Mouse (Mus musculus): ENCODE measurements around the gene Junb. TPM values are rescaled to one million over a fixed set of nuclear protein-coding genes. Genes with fewer than 3 reads are reported as not detected.

Gene Junb
- total RNA-seq, 2 experiments from 2014 or later, result 6.7 to 16.1 TPM

- no peak for ATAC-seq (replicated peaks; ENCODE audit: low FRiP score, poor library complexity, severe bottlenecking)
Observed at GRCm38 (mm10) chr8:84945633-84946527, 32.6 kb downstream of the Junb start.

- ATAC-seq (replicated peaks; ENCODE audit: low FRiP score, poor library complexity, severe bottlenecking), result no peak
Observed at GRCm38 (mm10) chr8:84945235-84945632, 33.3 kb downstream of the Junb start.

GRCm38 (mm10) chr8:84944478-84945160, 33.9 kb downstream of the Junb start:
- ATAC-seq (replicated peaks; ENCODE audit: low FRiP score, poor library complexity, severe bottlenecking), result peak; percentile 82

- no peak for ATAC-seq (replicated peaks; ENCODE audit: low FRiP score, poor library complexity, severe bottlenecking)
Observed at GRCm38 (mm10) chr8:84943699-84944098, 34.8 kb downstream of the Junb start.

GRCm38 (mm10) chr8:84937620-84938485, 40.7 kb downstream of the Junb start:
- ATAC-seq (replicated peaks; ENCODE audit: low FRiP score, poor library complexity, severe bottlenecking), result no peak

- peak; percentile 71 for ATAC-seq (replicated peaks; ENCODE audit: low FRiP score, poor library complexity, severe bottlenecking)
Observed at GRCm38 (mm10) chr8:84936962-84937546, 41.5 kb downstream of the Junb start, which contains the start of gene Mast1. TSS of gene Mast1 (minus strand) at chr8:84937359.

GRCm38 (mm10) chr8:84936041-84936961, 42.2 kb downstream of the Junb start:
- ATAC-seq (replicated peaks; ENCODE audit: low FRiP score, poor library complexity, severe bottlenecking), result no peak

GRCm38 (mm10) chr8:84935489-84935888, 43.0 kb downstream of the Junb start:
- no peak for ATAC-seq (replicated peaks; ENCODE audit: low FRiP score, poor library complexity, severe bottlenecking)

GRCm38 (mm10) chr8:84934860-84935259, 43.7 kb downstream of the Junb start:
- ATAC-seq (replicated peaks; ENCODE audit: low FRiP score, poor library complexity, severe bottlenecking), result no peak

GRCm38 (mm10) chr8:84933767-84934559, 44.6 kb downstream of the Junb start:
- ATAC-seq (replicated peaks; ENCODE audit: low FRiP score, poor library complexity, severe bottlenecking), result no peak

- no peak for ATAC-seq (replicated peaks; ENCODE audit: low FRiP score, poor library complexity, severe bottlenecking)
Observed at GRCm38 (mm10) chr8:84930582-84930981, 47.9 kb downstream of the Junb start.

GRCm38 (mm10) chr8:84928456-84929306, 49.8 kb downstream of the Junb start:
- peak; percentile 78 for ATAC-seq (replicated peaks; ENCODE audit: low FRiP score, poor library complexity, severe bottlenecking)

GRCm38 (mm10) chr8:84927513-84927912, 51.0 kb downstream of the Junb start:
- ATAC-seq (replicated peaks; ENCODE audit: low FRiP score, poor library complexity, severe bottlenecking), result no peak

- no peak for ATAC-seq (replicated peaks; ENCODE audit: low FRiP score, poor library complexity, severe bottlenecking)
Observed at GRCm38 (mm10) chr8:84925557-84925956, 53.0 kb downstream of the Junb start.

Measured in erythroblast, adult 5-6 weeks (primary cell).